Mouse (Mus musculus) heart, adult 2 months (tissue): ENCODE measurements around the gene Stk38.

Experiments used
- CTCF ChIP-seq: fragments of 200-600 bp; IDR thresholded peaks from 2 replicates; pipeline ENCODE4 v1.8.1; 2022; ENCODE audit warnings: antibody characterized with exemption, mild to moderate bottlenecking, moderate library complexity
- EP300 ChIP-seq: fragments of 200-500 bp; IDR thresholded peaks from 2 replicates; pipeline ENCODE4 v1.6.1; 2011; ENCODE audit warnings: low read depth, low read length, control low read depth; ENCODE audit not compliant: insufficient read depth
- POLR2A ChIP-seq: fragments of 200-500 bp; IDR thresholded peaks from 2 replicates; pipeline ENCODE4 v1.6.1; 2011; ENCODE audit warnings: mild to moderate bottlenecking, low read depth, low read length, control low read depth; ENCODE audit not compliant: insufficient read depth

- TF ChIP-seq CTCF = no peak
- TF ChIP-seq POLR2A = no peak
- TF ChIP-seq EP300 = no peak
These were observed 7.3 kb downstream of the Stk38 start for GRCm38 (mm10) chr17:29000465-29000864.
